Mouse (Mus musculus): ENCODE measurements around the gene Dnaic2. TPM values are rescaled to one million over a fixed set of nuclear protein-coding genes. Genes with fewer than 3 reads are reported as not detected.

The Dnaic2 gene
- polyA plus RNA-seq, 1 experiment from 2014 or later: 1.3 TPM

GRCm38 (mm10) chr11:114715531-114715930 lies 11.7 kb upstream of the Dnaic2 start:
- WGBS: 79% methylated on average over 7 of the region's 7 CpGs
- no peak for ATAC-seq (ENCODE audit: low FRiP score)
- no peak overlapping the region for H3K9ac ChIP-seq (ENCODE audit: low read length)

DNA sequence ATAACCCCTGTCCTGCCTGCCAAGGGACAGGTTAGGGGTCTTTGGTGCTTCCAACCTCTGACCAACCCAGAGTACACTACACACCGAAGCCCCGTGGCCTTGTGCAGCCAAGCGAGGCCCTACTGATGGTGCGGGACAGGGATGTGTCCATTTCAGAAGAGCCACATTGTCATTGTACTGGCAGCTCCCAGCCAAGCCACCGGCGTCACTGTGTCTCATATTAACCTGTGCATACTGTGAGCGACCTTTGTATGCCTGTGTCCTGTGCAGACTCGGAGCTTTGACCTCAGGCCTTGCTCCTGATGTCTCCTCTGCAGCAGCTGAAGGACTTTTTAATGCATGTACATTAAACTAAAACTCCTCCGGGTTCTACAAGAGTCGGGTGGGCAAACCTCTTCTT lies 6.7 kb upstream of the Dnaic2 start:
- ATAC-seq (ENCODE audit: low FRiP score): no peak

More at GRCm38 (mm10) chr11:114715531-114715930, 11.7 kb upstream of the Dnaic2 start:
- Histone ChIP-seq H3K4me2 (no peak overlapping the region), H3K27ac (ENCODE audit: low read depth, low read length) (no peak overlapping the region), H3K9me3 (ENCODE audit: control insufficient read depth, low read length) (no peaks in the 10 kb centered on the region), H3K4me1 (ENCODE audit: control insufficient read depth, insufficient read depth, low read length) (no peaks in the 10 kb centered on the region), H3K36me3 (ENCODE audit: control insufficient read depth, insufficient read depth, low read length) (no peaks in the 10 kb centered on the region), H3K27me3 (ENCODE audit: control insufficient read depth, insufficient read depth, low read length) (no peaks in the 10 kb centered on the region), H3K4me3 (ENCODE audit: low read depth, low read length) (no peak overlapping the region)
- no peak for DNase-seq (ENCODE audit: low spot score, missing footprints)

GRCm38 (mm10) chr11:114722438-114722837 lies 4.8 kb upstream of the Dnaic2 start:
- H3K36me3 ChIP-seq (ENCODE audit: control insufficient read depth, insufficient read depth, low read length): no peaks in the 10 kb centered on the region
- ATAC-seq (ENCODE audit: low FRiP score) (no peak), DNase-seq (ENCODE audit: low spot score, missing footprints) (no peak)
- no peak overlapping the region for H3K27ac ChIP-seq (ENCODE audit: low read depth, low read length)
- H3K9me3 ChIP-seq (ENCODE audit: control insufficient read depth, low read length): no peaks in the 10 kb centered on the region
- no peak overlapping the region for H3K4me3 ChIP-seq (ENCODE audit: low read depth, low read length)
- H3K9ac ChIP-seq (ENCODE audit: low read length): no peak overlapping the region
- H3K27me3 ChIP-seq (ENCODE audit: control insufficient read depth, insufficient read depth, low read length): no peaks in the 10 kb centered on the region
- WGBS: 85% methylated on average over 8 of the region's 8 CpGs
- H3K4me2 ChIP-seq: no peak overlapping the region
- peaks cover under 1% of the 10 kb centered on the region for H3K4me1 ChIP-seq (ENCODE audit: control insufficient read depth, insufficient read depth, low read length)

More for the DNA sequence above, 6.7 kb upstream of the Dnaic2 start:
- no peaks in the 10 kb centered on the region for H3K27me3 ChIP-seq (ENCODE audit: control insufficient read depth, insufficient read depth, low read length)
- no peak overlapping the region for H3K9ac ChIP-seq (ENCODE audit: low read length)
- no peak overlapping the region for H3K4me3 ChIP-seq (ENCODE audit: low read depth, low read length)
- H3K27ac ChIP-seq (ENCODE audit: low read depth, low read length): no peak overlapping the region
- DNase-seq (ENCODE audit: low spot score, missing footprints): no peak
- H3K9me3 ChIP-seq (ENCODE audit: control insufficient read depth, low read length): no peaks in the 10 kb centered on the region
- no peaks in the 10 kb centered on the region for H3K36me3 ChIP-seq (ENCODE audit: control insufficient read depth, insufficient read depth, low read length)
- H3K4me2 ChIP-seq: no peak overlapping the region
- no peaks in the 10 kb centered on the region for H3K4me1 ChIP-seq (ENCODE audit: control insufficient read depth, insufficient read depth, low read length)
- 92% methylated on average over 10 of the region's 10 CpGs for WGBS

DNA sequence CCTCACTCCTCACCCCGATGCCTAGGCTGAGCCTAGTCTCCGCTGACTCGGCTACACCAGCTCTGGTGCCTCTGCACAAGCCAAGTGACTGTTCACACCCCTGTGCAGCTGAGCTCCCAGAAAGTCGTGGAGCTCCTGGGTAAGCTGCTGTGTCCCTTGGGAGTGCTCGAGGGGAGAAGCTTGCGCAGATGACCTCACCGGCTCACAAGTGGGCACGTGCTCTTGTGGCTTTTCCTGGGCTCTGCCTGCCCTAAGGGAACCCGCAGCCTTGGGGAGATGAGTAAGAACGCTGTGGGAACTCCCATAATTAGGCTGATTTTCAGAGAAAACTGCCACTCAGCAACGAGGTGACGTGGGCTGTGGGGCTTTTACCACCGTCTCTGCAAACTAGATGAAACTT lies 4.2 kb upstream of the Dnaic2 start:
- Histone ChIP-seq H3K9me3 (ENCODE audit: control insufficient read depth, low read length) (no peaks in the 10 kb centered on the region), H3K27ac (ENCODE audit: low read depth, low read length) (no peak overlapping the region), H3K36me3 (ENCODE audit: control insufficient read depth, insufficient read depth, low read length) (no peaks in the 10 kb centered on the region), H3K27me3 (ENCODE audit: control insufficient read depth, insufficient read depth, low read length) (no peaks in the 10 kb centered on the region; the same call in 1 of the 2 replicates), H3K9ac (ENCODE audit: low read length) (no peak overlapping the region), H3K4me1 (ENCODE audit: control insufficient read depth, insufficient read depth, low read length) (peaks cover 5% of the 10 kb centered on the region), H3K4me3 (ENCODE audit: low read depth, low read length) (no peak overlapping the region), H3K4me2 (no peak overlapping the region)
- ATAC-seq (ENCODE audit: low FRiP score) (no peak), DNase-seq (ENCODE audit: low spot score, missing footprints) (no peak)
- 76% methylated on average over 13 of the region's 13 CpGs for WGBS

GRCm38 (mm10) chr11:114724787-114725590 lies 2.2 kb upstream of the Dnaic2 start:
- ATAC-seq (ENCODE audit: low FRiP score) (no peak), DNase-seq (ENCODE audit: low spot score, missing footprints) (no peak)
- H3K9me3 ChIP-seq (ENCODE audit: control insufficient read depth, low read length): no peaks in the 10 kb centered on the region

GRCm38 (mm10) chr11:114727826-114728186 lies 598 bp downstream of the Dnaic2 start:
- no peaks in the 10 kb centered on the region for H3K36me3 ChIP-seq (ENCODE audit: control insufficient read depth, insufficient read depth, low read length)
- peaks cover 3% of the 10 kb centered on the region; the same call in 1 of the 2 replicates for H3K27me3 ChIP-seq (ENCODE audit: control insufficient read depth, insufficient read depth, low read length)
- H3K9me3 ChIP-seq (ENCODE audit: control insufficient read depth, low read length): no peaks in the 10 kb centered on the region
- 32% methylated on average over 5 of the region's 5 CpGs for WGBS
- no peak for DNase-seq (ENCODE audit: low spot score, missing footprints)
- peak overlapping the region; percentile 51 for H3K4me2 ChIP-seq
- no peak overlapping the region for H3K27ac ChIP-seq (ENCODE audit: low read depth, low read length)
- H3K4me3 ChIP-seq (ENCODE audit: low read depth, low read length): no peak overlapping the region
- no peak overlapping the region for H3K9ac ChIP-seq (ENCODE audit: low read length)
- H3K4me1 ChIP-seq (ENCODE audit: control insufficient read depth, insufficient read depth, low read length): peaks cover 10% of the 10 kb centered on the region
- ATAC-seq (ENCODE audit: low FRiP score): peak; percentile 47; the same call in 1 of the 2 replicates

More at GRCm38 (mm10) chr11:114724787-114725590, 2.2 kb upstream of the Dnaic2 start:
- H3K27ac ChIP-seq (ENCODE audit: low read depth, low read length): no peak overlapping the region
- H3K27me3 ChIP-seq (ENCODE audit: control insufficient read depth, insufficient read depth, low read length): peaks cover 3% of the 10 kb centered on the region; the same call in 1 of the 2 replicates
- H3K4me3 ChIP-seq (ENCODE audit: low read depth, low read length): no peak overlapping the region
- H3K9ac ChIP-seq (ENCODE audit: low read length): no peak overlapping the region
- peaks cover 10% of the 10 kb centered on the region for H3K4me1 ChIP-seq (ENCODE audit: control insufficient read depth, insufficient read depth, low read length)
- no peaks in the 10 kb centered on the region for H3K36me3 ChIP-seq (ENCODE audit: control insufficient read depth, insufficient read depth, low read length)
- WGBS: 81% methylated on average over 11 of the region's 11 CpGs
- no peak overlapping the region for H3K4me2 ChIP-seq

DNA sequence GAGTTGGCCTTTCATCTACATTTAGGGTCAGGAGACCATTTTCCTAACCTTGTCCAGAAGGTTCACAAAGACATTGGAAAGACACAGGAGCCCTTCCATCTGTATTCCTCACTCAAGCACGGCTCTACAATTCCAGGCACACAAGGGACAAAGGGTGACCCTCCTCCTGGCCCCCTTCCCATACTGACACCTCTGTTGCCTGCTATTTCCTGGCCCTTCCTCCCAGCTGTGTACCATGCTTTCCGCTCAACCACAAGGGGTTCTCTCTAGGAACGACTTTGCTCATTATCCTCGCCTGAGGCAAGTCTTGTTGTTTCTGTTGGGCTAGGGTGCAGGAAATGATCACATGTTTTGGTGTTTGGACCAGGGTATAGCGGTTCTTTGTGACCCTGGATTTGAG lies 1.1 kb downstream of the Dnaic2 start:
- Histone ChIP-seq H3K4me3 (ENCODE audit: low read depth, low read length) (no peak overlapping the region), H3K4me1 (ENCODE audit: control insufficient read depth, insufficient read depth, low read length) (peaks cover 10% of the 10 kb centered on the region), H3K27ac (ENCODE audit: low read depth, low read length) (no peak overlapping the region), H3K9me3 (ENCODE audit: control insufficient read depth, low read length) (no peaks in the 10 kb centered on the region), H3K9ac (ENCODE audit: low read length) (no peak overlapping the region), H3K36me3 (ENCODE audit: control insufficient read depth, insufficient read depth, low read length) (no peaks in the 10 kb centered on the region), H3K4me2 (no peak overlapping the region), H3K27me3 (ENCODE audit: control insufficient read depth, insufficient read depth, low read length) (peaks cover 3% of the 10 kb centered on the region; the same call in 1 of the 2 replicates)
- ATAC-seq (ENCODE audit: low FRiP score) (no peak), DNase-seq (ENCODE audit: low spot score, missing footprints) (no peak)
- 64% methylated on average over 5 of the region's 5 CpGs for WGBS

- Histone ChIP-seq H3K27me3 (ENCODE audit: control insufficient read depth, insufficient read depth, low read length) (peaks cover 3% of the 10 kb centered on the region; the same call in 1 of the 2 replicates), H3K4me2 (no peak overlapping the region), H3K4me1 (ENCODE audit: control insufficient read depth, insufficient read depth, low read length) (peaks cover 10% of the 10 kb centered on the region), H3K36me3 (ENCODE audit: control insufficient read depth, insufficient read depth, low read length) (no peaks in the 10 kb centered on the region), H3K4me3 (ENCODE audit: low read depth, low read length) (no peak overlapping the region), H3K9ac (ENCODE audit: low read length) (no peak overlapping the region), H3K27ac (ENCODE audit: low read depth, low read length) (no peak overlapping the region), H3K9me3 (ENCODE audit: control insufficient read depth, low read length) (no peaks in the 10 kb centered on the region)
- DNase-seq (ENCODE audit: low spot score, missing footprints) (no peak), ATAC-seq (ENCODE audit: low FRiP score) (no peak; the same call in 1 of the 2 replicates)
- 66% methylated on average over 5 of the region's 6 CpGs for WGBS
These were observed 2.7 kb downstream of the Dnaic2 start for GRCm38 (mm10) chr11:114729832-114730363.

GRCm38 (mm10) chr11:114731711-114732110 lies 4.5 kb downstream of the Dnaic2 start:
- ATAC-seq (ENCODE audit: low FRiP score) (no peak), DNase-seq (ENCODE audit: low spot score, missing footprints) (no peak)
- Histone ChIP-seq H3K4me3 (ENCODE audit: low read depth, low read length) (no peak overlapping the region), H3K36me3 (ENCODE audit: control insufficient read depth, insufficient read depth, low read length) (no peaks in the 10 kb centered on the region), H3K4me2 (no peak overlapping the region), H3K27me3 (ENCODE audit: control insufficient read depth, insufficient read depth, low read length) (peaks cover 3% of the 10 kb centered on the region; the same call in 1 of the 2 replicates), H3K9ac (ENCODE audit: low read length) (no peak overlapping the region), H3K9me3 (ENCODE audit: control insufficient read depth, low read length) (no peaks in the 10 kb centered on the region), H3K27ac (ENCODE audit: low read depth, low read length) (no peak overlapping the region), H3K4me1 (ENCODE audit: control insufficient read depth, insufficient read depth, low read length) (peaks cover 10% of the 10 kb centered on the region)
- WGBS: 86% methylated on average over 4 of the region's 4 CpGs
